Comparison of ENCODE assay signal across 9 mouse cellular contexts in genomic region chr11:32601528-32602323, GRCm38 (mm10). TPM values are rescaled to one million over a fixed set of nuclear protein-coding genes. Genes with fewer than 3 reads are reported as not detected.
A peak's percentile ranks its signal among the peaks of the same experiment; 100 is the strongest.
DNase-seq lines count a peak whose midpoint lies in the region; ATAC-seq and TF ChIP-seq lines count a peak whose summit lies in the region.
"Had no signal": no experiment of that assay in that cellular context is flagged by ENCODE, and none has a peak within 500 bp of the region (broad histone marks: within the 10 kb centered on the region; RNA-seq: fewer than 3 reads in every experiment).

No protein-coding gene starts in this region.

- H3K9ac ChIP-seq in lung, postnatal 0 days (replicated peaks; ENCODE audit: low read depth): no peak overlapping the region

- no peaks in the 10 kb centered on the region for H3K36me3 ChIP-seq in lung, postnatal 0 days (ENCODE audit: insufficient read depth, low read length)

- H3K4me2 ChIP-seq in lung, postnatal 0 days (replicated peaks; ENCODE audit: low read depth, low read length): no peak overlapping the region

- WGBS in lung, postnatal 0 days: 45% methylated on average over 12 of the region's 12 CpGs

- intact Hi-C loops in left cerebral cortex, postnatal 25 days (cut with DNase I): no loop called here

- no peaks in the 10 kb centered on the region for H3K27me3 ChIP-seq in lung, postnatal 0 days (replicated peaks; ENCODE audit: insufficient read depth, low read length)

- peaks cover 9% of the 10 kb centered on the region; the same call in 1 of the 2 replicates for H3K4me1 ChIP-seq in lung, postnatal 0 days (ENCODE audit: insufficient read depth, low read depth, low read length)

- peak; percentile 81 for ATAC-seq in lung, postnatal 0 days
- no peak for ATAC-seq in megakaryocyte, adult 5-6 weeks (ENCODE audit: poor library complexity, severe bottlenecking)

- H3K9me3 ChIP-seq in lung, postnatal 0 days (ENCODE audit: low read length): no peaks in the 10 kb centered on the region

- no peak for TF ChIP-seq CTCF in lung, postnatal 0 days (IDR thresholded peaks at IDR 0.05)

- DNase-seq in cerebellum, adult 9-11 months: peak; percentile 60
- DNase-seq in cerebellum, adult 11-12 months: no peak
- peak; percentile 66 for DNase-seq in embryo, embryonic 9.5 days (ENCODE audit: extremely low spot score)
- DNase-seq in kidney, adult 11 months: peak; percentile 30
- peak; percentile 86 for DNase-seq in lung, postnatal 0 days (ENCODE audit: low spot score)
- no peak for DNase-seq in ovary, postnatal 14 days (ENCODE audit: low spot score)
- DNase-seq in left cerebral cortex, postnatal 25 days (ENCODE audit: low spot score in 2 of 2): no peak

- TF ChIP-seq EP300 in lung, postnatal 0 days (IDR thresholded peaks at IDR 0.05): no peak

- H3K27ac ChIP-seq in lung, postnatal 0 days (ENCODE audit: low read length): no peak overlapping the region

- H3K4me3 ChIP-seq in lung, postnatal 0 days (ENCODE audit: low read depth, low read length): no peak overlapping the region
- H3K4me3 ChIP-seq: myocyte had no signal

RNA-seq across cellular contexts. Expression of gene Fbxw11, which starts 40.8 kb away (rescaled TPM):
- 46.6 and 54.2 TPM in 2 replicates for polyA plus RNA-seq in lung, postnatal 0 days (2015; fragmentation: Nextera tagmentation; extraction: Ambion mirVana)
- total RNA-seq in megakaryocyte, adult 5-6 weeks (2015): 30.0 and 30.4 TPM in 2 replicates
- total RNA-seq in megakaryocyte, adult 5-6 weeks (2017): 47.0 and 52.8 TPM in 2 replicates
- total RNA-seq in left cerebral cortex, postnatal 25 days (2021): 100 to 1,000 TPM; 120 to 127 TPM

Comparison
In these comparisons a context has a peak if more than half of its experiments do, and no peak if none do; other contexts are left out.
1. DNase-seq: peak in cerebellum, adult 9-11 months (single experiment), embryo, embryonic 9.5 days (single experiment), kidney, adult 11 months (single experiment) and lung, postnatal 0 days (single experiment); none in cerebellum, adult 11-12 months (single experiment), ovary, postnatal 14 days (single experiment) and left cerebral cortex, postnatal 25 days (0 of 2).